Mouse (Mus musculus): Measurements from ENCODE around the gene Eif5a. TPM values are rescaled to one million over a fixed set of nuclear protein-coding genes. Genes with fewer than 3 reads are reported as not detected.
A peak's percentile ranks its signal among the peaks of the same experiment; 100 is the strongest.

The Eif5a gene
- polyA plus RNA-seq, 1 experiment from 2014 or later = 2,350 TPM

DNA sequence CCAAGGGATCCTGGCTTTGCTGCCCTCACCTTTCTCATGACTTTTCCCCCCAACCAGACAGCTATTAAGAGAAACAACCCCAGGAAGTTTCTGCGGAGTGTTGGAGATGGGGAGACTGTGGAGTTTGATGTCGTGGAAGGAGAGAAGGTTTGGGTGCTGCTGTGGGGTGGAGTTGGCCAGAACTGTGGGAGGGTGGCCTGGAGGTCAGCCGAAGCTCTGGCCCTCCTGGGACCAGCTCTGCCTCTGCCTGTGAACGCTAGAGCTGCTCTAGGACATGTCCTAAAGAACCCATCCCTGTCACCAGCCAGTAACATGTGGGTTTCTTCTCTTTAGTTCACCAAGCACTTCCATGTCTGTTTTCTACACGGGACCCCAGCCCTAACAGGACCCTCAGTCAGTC is 17.4 kb upstream of the Eif5a start:
- no peak for DNase-seq (ENCODE audit: low spot score)
- Histone ChIP-seq H3K27me3 (ENCODE audit: insufficient read depth, poor library complexity, severe bottlenecking) (peaks cover 65% of the 10 kb centered on the region), H3K36me3 (peaks cover 23% of the 10 kb centered on the region), H3K4me1 (replicated peaks) (peaks cover 37% of the 10 kb centered on the region), H3K27ac (no peak overlapping the region), H3K9me3 (no peaks in the 10 kb centered on the region), H3K4me3 (no peak overlapping the region)
- 71% methylated on average over 5 of the region's 5 CpGs for WGBS

DNA sequence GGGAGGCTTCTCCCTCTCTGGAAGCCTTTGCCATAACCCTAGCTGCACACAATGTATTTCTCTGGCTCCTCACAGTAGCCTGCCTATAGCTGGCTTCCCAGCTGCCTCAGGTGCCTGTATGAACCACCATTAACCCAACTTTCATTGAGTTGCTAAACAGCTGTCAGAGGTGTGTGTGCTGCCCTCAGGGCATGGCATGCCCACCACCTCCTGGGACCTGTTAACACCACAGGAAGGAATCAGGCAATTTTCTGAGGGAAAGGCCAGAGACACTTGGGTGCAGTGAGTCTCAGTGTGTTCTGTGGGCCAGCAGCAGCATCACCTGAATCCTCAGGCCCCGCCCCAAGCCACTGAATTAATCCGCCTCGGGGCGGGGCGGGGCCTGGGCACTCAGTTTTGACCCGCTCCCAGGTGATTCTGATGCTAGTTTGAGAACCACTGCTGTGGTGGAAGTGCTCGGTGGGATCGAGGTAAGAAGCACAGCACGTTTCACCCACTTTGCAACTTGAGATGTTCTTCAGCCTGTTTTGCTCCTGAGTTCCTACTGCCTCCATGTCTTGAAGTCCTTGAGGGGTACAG is 16.7 kb upstream of the Eif5a start:
- no peak overlapping the region for H3K27ac ChIP-seq
- no peak overlapping the region for H3K4me3 ChIP-seq
- WGBS = 29% methylated on average over 9 of the region's 9 CpGs
- H3K9me3 ChIP-seq = no peaks in the 10 kb centered on the region
- H3K27me3 ChIP-seq (ENCODE audit: insufficient read depth, poor library complexity, severe bottlenecking) = peaks cover 70% of the 10 kb centered on the region
- H3K36me3 ChIP-seq = peaks cover 17% of the 10 kb centered on the region
- DNase-seq (ENCODE audit: low spot score) = no peak
- H3K4me1 ChIP-seq (replicated peaks) = peaks cover 41% of the 10 kb centered on the region

DNA sequence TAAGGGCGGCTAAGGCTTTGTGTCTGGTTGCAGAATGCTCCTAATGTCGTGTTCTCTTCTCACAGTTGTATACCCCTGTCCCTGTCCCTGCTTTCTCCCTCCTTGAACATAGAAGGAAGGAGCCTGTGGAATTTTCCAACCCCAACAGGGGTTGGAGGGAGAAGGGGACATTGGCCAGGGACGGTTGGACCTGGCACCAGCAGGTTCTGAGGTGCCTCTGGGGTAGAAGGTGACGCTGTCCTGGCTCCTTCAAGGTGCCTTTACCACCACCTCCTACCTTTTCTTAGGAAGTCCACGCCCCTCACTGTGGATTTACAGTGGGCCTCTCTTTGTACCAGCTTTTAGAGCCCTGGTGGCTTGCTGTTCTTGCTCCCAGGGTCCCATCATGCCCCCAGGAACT is 16.1 kb upstream of the Eif5a start:
- peak overlapping the region; percentile 66; the same call in 1 of the 2 replicates for H3K4me3 ChIP-seq
- H3K27me3 ChIP-seq (ENCODE audit: insufficient read depth, poor library complexity, severe bottlenecking) = peaks cover 66% of the 10 kb centered on the region
- peaks cover 41% of the 10 kb centered on the region for H3K4me1 ChIP-seq (replicated peaks)
- WGBS = 66% methylated on average over 5 of the region's 5 CpGs
- H3K27ac ChIP-seq = no peak overlapping the region
- no peaks in the 10 kb centered on the region for H3K9me3 ChIP-seq
- DNase-seq (ENCODE audit: low spot score) = no peak
- peaks cover 10% of the 10 kb centered on the region for H3K36me3 ChIP-seq

DNA sequence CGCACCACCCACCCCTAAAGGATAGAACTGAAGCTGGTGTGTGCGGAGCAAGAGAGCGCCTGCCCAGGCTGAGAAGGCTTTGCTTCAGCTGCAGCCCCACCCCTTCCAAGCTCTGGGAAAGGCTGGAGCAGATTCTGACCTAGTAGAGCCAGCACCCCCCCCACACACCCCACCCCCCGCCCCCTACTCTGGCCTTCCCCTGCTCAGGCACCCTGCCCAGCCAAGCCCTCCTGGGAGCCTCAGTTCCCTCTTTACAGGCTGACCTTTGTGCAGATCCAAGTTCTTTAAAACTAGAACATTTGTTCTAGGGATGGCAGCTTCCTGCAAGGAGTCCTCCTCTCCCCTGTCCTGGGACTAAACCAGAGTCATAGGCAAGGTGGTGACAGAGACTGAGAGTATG is 15.6 kb upstream of the Eif5a start:
- peaks cover 6% of the 10 kb centered on the region; the same call in 1 of the 2 replicates for H3K36me3 ChIP-seq
- 41% methylated on average over 4 of the region's 4 CpGs for WGBS
- DNase-seq (ENCODE audit: low spot score) = no peak
- peak overlapping the region; percentile 66; the same call in 1 of the 2 replicates for H3K4me3 ChIP-seq
- H3K9me3 ChIP-seq = no peaks in the 10 kb centered on the region
- peaks cover 41% of the 10 kb centered on the region for H3K4me1 ChIP-seq (replicated peaks)
- peaks cover 65% of the 10 kb centered on the region for H3K27me3 ChIP-seq (ENCODE audit: insufficient read depth, poor library complexity, severe bottlenecking)
- no peak overlapping the region for H3K27ac ChIP-seq

DNA sequence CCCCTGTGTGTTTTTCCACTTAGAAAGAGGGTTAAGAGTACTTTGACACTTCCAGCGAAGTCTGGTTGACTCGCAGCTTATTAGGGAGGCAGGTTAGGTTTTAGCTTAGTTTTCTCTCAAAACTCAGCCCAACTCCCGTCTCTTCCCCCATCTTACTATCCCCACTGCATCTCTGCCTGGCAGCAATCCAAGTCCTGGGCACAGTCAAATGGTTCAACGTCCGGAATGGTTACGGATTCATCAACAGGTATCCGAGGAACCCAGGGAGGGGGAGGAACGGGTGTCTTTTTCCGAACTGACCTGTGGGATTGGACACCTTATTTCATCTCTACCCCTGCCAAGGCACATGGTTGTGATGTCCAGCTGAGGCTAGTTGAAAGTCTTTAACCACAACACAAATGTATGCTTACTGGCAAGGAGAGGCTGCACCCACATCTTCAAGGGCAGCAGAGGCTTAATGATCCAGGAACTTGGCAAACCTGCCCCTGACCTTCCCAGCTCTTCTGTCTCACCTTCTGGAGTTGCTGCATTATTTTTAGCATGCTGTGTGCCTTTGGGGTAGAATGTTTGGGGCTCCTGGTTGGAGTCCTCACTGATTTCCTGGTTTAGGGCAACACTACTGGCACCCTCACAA is 15.1 kb upstream of the Eif5a start:
- no peak for DNase-seq (ENCODE audit: low spot score)
- 51% methylated on average over 9 of the region's 9 CpGs for WGBS
- peaks cover 65% of the 10 kb centered on the region for H3K27me3 ChIP-seq (ENCODE audit: insufficient read depth, poor library complexity, severe bottlenecking)
- peaks cover 4% of the 10 kb centered on the region; the same call in 1 of the 2 replicates for H3K36me3 ChIP-seq
- peak overlapping the region; percentile 66 for H3K4me3 ChIP-seq
- H3K9me3 ChIP-seq = no peaks in the 10 kb centered on the region
- peaks cover 41% of the 10 kb centered on the region for H3K4me1 ChIP-seq (replicated peaks)
- no peak overlapping the region for H3K27ac ChIP-seq

DNA sequence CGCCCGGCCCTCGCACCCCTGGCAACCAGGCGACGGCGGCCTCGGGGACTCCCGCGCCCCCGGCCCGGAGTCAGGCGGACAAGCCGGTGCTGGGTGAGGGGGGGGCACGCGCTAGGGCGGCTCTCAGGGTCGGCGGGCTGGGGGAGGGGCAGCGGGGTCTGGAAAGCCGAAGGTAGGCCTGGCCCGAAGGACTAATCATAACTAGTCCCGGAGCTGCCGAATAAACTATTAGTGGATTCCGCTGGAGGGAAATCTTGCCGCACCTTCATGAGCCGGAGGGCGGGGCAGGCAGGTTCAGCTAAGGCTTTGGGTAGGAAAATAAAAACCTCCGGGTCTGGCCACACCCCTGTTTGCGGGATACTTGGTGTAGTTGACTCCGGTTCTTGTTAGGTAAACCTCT is 14.4 kb upstream of the Eif5a start:
- WGBS = 3% methylated on average over 30 of the region's 30 CpGs
- Histone ChIP-seq H3K27ac (peak overlapping the region; percentile 86), H3K4me3 (peak overlapping the region; percentile 66), H3K36me3 (no peaks in the 10 kb centered on the region), H3K4me1 (replicated peaks) (peaks cover 41% of the 10 kb centered on the region), H3K9me3 (no peaks in the 10 kb centered on the region), H3K27me3 (ENCODE audit: insufficient read depth, poor library complexity, severe bottlenecking) (peaks cover 65% of the 10 kb centered on the region)
- DNase-seq (ENCODE audit: low spot score) = peak; percentile 34

DNA sequence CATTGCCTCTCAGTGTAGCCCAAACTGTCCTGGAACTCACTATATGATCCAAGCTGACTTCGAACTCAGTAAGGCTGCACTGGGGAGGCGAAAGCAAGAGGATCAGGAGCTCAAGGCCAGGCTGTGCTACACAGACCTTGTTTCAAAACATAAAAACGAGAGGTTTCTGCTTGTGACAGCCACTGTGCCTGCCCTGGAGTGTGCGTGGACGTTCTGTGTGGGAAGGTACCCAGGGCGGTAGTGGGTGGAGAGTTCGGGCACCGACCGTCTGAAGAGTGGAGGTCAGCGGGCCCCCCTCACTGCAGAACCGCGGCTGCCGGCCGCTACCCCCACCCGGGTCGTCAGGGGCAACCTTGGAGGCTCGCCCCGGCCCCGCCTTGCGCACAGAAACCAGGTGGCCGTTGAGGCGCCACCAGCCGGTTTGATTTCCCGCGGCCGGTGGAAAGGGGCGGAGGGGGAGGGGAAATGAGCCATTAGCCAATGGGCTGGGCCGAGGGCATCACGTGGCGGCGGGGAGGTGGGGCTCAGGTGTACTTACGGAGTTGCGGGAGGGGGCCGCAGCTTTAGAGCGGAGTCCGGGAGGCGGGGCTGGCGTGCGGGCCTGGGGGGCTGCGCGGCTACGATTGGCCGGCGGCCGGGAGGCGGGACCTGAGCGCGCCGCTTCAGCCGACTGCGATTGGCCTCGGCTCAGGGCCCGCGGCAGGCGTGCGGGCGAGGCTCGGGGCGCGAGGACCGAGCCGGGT is 13.6 kb upstream of the Eif5a start, which contains the start of gene Ybx2:
Gene Ybx2 (plus strand): TSS at position 660 of the 743 bp plus-strand sequence.
- DNase-seq (ENCODE audit: low spot score) = peak; percentile 90
- H3K27me3 ChIP-seq (ENCODE audit: insufficient read depth, poor library complexity, severe bottlenecking) = peaks cover 65% of the 10 kb centered on the region
- WGBS = 2% methylated on average over 61 of the region's 62 CpGs
- H3K27ac ChIP-seq = peak within 1 kb of the TSS; percentile 86
- peak within 1 kb of the TSS; percentile 66 for H3K4me3 ChIP-seq
- H3K36me3 ChIP-seq = no peaks in the 10 kb centered on the region
- H3K4me1 ChIP-seq (replicated peaks) = peaks cover 41% of the 10 kb centered on the region
- no peaks in the 10 kb centered on the region for H3K9me3 ChIP-seq

DNA sequence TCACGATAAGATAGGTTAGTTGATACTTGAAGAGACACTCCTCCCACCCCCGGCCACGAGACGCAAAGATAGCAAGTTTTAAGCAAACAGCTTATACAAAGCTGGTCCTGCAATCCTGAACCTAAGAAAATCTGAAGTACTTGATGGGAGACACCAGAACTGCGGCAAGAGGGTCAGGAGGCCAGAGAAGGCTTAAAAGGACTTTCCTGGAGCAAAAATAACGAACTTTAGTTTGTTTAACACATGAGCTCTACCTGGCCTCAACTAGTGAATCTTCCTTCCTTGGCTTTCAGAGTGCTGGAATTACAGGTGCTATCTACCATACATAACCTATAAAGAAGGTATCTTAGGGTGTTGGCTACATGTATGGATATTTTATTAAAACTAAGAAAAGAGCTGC is 12.9 kb upstream of the Eif5a start:
- no peak for DNase-seq (ENCODE audit: low spot score)
- H3K36me3 ChIP-seq = no peaks in the 10 kb centered on the region
- peaks cover 60% of the 10 kb centered on the region for H3K27me3 ChIP-seq (ENCODE audit: insufficient read depth, poor library complexity, severe bottlenecking)
- 23% methylated on average over 6 of the region's 6 CpGs for WGBS
- H3K9me3 ChIP-seq = no peaks in the 10 kb centered on the region
- peaks cover 41% of the 10 kb centered on the region for H3K4me1 ChIP-seq (replicated peaks)
- H3K27ac ChIP-seq = no peak overlapping the region
- peak overlapping the region; percentile 66 for H3K4me3 ChIP-seq

DNA sequence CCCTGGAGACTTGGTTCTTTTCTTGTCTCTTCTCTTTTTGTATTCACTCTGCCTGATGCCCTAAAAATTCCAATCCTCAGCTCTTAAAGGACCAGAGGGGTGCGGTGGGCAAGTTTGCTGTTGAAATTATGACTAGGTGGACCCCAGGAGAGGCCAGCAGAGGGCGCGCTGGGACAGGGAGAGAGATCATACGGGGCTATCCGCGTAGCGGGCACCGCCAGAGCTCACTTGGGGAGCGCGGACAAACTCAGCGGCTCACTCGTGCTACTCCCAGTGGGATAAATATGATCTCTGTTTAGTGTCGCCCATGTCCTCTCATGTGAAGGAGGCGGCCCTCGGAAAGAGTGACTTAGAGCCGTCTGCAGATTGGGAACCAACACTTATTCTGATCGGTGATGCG is 12.4 kb upstream of the Eif5a start:
- peak; percentile 94 for DNase-seq (ENCODE audit: low spot score)
- Histone ChIP-seq H3K4me3 (peak overlapping the region; percentile 66), H3K27me3 (ENCODE audit: insufficient read depth, poor library complexity, severe bottlenecking) (peaks cover 55% of the 10 kb centered on the region), H3K4me1 (replicated peaks) (peaks cover 41% of the 10 kb centered on the region), H3K27ac (no peak overlapping the region), H3K9me3 (no peaks in the 10 kb centered on the region), H3K36me3 (no peaks in the 10 kb centered on the region)
- WGBS = 3% methylated on average over 18 of the region's 18 CpGs

DNA sequence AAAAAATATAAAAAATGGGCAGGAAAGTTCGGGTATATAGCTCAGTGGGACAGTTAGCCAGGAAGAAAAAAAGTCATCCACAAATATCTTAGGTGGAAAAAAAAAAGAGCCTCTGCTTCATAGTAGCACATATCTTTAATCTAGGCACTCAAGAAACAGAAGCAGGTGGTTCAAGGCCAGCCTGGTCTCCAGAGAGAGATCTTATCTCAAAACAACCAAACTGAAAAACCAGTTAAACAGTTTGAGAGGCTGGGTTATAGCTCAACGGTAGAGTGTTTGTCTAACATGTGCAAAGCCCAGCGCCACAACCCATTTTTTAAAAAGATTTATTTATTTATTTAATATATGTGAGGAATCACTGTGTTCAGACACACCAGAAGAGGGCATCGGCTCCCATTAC is 11.3 kb upstream of the Eif5a start:
- Histone ChIP-seq H3K27me3 (ENCODE audit: insufficient read depth, poor library complexity, severe bottlenecking) (peaks cover 43% of the 10 kb centered on the region), H3K4me1 (replicated peaks) (peaks cover 39% of the 10 kb centered on the region), H3K9me3 (no peaks in the 10 kb centered on the region), H3K36me3 (no peaks in the 10 kb centered on the region), H3K4me3 (no peak overlapping the region), H3K27ac (no peak overlapping the region)
- 76% methylated on average over 4 of the region's 4 CpGs for WGBS
- DNase-seq (ENCODE audit: low spot score) = no peak

DNA sequence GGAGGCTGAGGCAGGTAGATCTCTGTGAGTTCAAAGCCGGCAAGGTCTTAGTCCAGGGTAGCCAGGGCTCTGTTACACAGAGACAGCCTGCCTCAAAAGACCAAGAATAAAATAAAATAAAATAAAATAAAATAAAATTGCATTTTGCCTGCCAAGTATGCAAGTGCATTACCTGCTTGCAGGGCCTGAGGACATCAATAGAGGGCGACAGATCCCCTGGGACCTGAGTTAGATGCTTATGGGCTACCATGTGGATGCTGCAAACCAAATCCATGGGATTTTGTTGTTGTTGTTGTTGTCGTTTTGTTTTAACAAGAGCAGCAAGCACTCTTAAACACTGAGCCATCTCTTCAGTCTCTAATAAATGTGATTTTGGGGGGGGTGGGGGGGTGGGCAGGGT is 10.5 kb upstream of the Eif5a start:
- Histone ChIP-seq H3K27ac (no peak overlapping the region), H3K4me3 (no peak overlapping the region), H3K9me3 (no peaks in the 10 kb centered on the region), H3K4me1 (replicated peaks) (peaks cover 33% of the 10 kb centered on the region), H3K36me3 (no peaks in the 10 kb centered on the region), H3K27me3 (ENCODE audit: insufficient read depth, poor library complexity, severe bottlenecking) (peaks cover 35% of the 10 kb centered on the region)
- DNase-seq (ENCODE audit: low spot score) = no peak
- 41% methylated on average over 3 of the region's 3 CpGs for WGBS

DNA sequence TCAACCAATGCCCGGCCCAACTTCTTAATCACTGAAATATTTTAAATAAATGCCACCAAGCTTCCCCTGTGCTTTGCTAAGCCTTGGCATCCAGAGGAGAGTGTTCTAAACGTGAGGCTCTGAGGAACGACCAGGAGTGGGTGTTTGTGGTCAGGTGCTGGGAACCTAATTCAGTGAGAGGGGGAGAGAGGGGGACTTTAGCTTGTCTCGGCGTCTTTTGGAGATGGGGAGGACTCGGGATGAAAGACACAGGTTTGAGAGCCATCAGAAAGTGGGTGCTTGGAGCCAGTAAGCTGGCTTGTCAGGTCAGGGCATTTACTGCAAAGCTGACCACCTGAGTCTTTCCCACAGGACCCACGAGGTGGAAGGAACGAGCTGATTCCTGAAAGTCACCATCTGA is 10.0 kb upstream of the Eif5a start:
- no peak for DNase-seq (ENCODE audit: low spot score)
- Histone ChIP-seq H3K27me3 (ENCODE audit: insufficient read depth, poor library complexity, severe bottlenecking) (peaks cover 30% of the 10 kb centered on the region), H3K36me3 (no peaks in the 10 kb centered on the region), H3K4me1 (replicated peaks) (peaks cover 29% of the 10 kb centered on the region), H3K9me3 (no peaks in the 10 kb centered on the region), H3K4me3 (no peak overlapping the region), H3K27ac (no peak overlapping the region)
- WGBS = 77% methylated on average over 8 of the region's 8 CpGs

DNA sequence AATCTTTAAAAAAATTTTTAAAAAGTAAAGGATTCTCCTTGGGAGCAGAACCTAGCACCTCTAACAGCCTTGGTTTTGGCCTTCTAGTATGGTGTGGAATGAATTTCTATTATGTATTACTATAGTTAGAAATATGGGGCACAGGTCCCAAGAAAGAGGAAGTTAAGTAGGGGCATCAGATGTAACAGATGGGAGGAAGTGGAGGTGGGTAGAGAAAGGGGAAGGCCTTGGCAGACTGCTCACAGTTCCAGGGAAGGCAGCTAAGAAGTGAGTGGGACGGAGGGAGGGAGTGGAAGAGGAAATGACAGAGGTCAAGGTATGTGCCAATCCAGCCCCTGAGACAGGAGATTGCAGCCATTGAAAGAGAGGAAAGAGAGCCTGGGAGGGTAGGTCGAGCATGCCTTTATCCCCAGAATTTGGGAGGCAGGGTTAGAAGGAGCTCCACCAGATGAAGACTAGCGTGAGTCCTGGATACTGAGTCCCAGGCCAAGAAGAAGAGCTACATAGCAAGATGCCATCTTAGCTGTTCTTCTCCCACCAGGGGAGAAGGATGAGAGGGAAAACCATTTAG is 9.3 kb upstream of the Eif5a start:
- Histone ChIP-seq H3K27ac (no peak overlapping the region), H3K4me1 (replicated peaks) (peaks cover 22% of the 10 kb centered on the region), H3K9me3 (no peaks in the 10 kb centered on the region), H3K36me3 (no peaks in the 10 kb centered on the region), H3K4me3 (no peak overlapping the region), H3K27me3 (ENCODE audit: insufficient read depth, poor library complexity, severe bottlenecking) (peaks cover 23% of the 10 kb centered on the region)
- no peak for DNase-seq (ENCODE audit: low spot score)
- WGBS = 84% methylated on average over 3 of the region's 3 CpGs
